Mouse (Mus musculus) embryo, embryonic 10 days (tissue): ENCODE results near the gene Gapdhs.
"Not testable (repeated sequence)": the region's sequence is repeated elsewhere in the genome, so short reads cannot be mapped to it uniquely, and the experiment has no call there.

ENCODE experiments used
- DNase-seq: peaks from one replicate; pipeline ENCODE4 v3.0.0-alpha.2; 2015; ENCODE audit warnings: low spot score

The Gapdhs gene

GRCm38 (mm10) chr7:30743617-30744016 lies at the start of gene Gapdhs:
Gene Gapdhs, minus strand, starts transcription at chr7:30743681.
- not testable (repeated sequence) for DNase-seq

GRCm38 (mm10) chr7:30791921-30792320 lies 48.4 kb upstream of the Gapdhs start:
- DNase-seq: no peak

DNA sequence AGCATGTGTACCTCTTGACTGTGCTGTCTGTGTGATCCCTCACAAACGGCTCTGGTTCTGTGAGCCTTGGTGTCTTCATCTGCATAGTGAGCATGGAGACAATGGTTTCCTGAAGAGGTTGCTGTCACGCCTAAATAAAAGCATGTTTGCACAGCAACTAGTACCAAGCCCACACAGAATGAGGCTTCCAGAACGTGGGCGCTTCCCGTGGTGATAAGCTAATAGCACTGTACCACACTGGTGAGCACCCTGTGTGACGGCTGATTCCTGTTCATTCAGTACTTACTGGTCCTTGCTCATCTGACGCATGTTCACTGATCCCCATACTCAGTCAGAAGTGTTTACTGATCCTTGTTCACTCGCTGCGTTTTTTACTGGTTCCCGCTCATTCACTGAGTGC lies 46.7 kb upstream of the Gapdhs start:
- DNase-seq: no peak

DNA sequence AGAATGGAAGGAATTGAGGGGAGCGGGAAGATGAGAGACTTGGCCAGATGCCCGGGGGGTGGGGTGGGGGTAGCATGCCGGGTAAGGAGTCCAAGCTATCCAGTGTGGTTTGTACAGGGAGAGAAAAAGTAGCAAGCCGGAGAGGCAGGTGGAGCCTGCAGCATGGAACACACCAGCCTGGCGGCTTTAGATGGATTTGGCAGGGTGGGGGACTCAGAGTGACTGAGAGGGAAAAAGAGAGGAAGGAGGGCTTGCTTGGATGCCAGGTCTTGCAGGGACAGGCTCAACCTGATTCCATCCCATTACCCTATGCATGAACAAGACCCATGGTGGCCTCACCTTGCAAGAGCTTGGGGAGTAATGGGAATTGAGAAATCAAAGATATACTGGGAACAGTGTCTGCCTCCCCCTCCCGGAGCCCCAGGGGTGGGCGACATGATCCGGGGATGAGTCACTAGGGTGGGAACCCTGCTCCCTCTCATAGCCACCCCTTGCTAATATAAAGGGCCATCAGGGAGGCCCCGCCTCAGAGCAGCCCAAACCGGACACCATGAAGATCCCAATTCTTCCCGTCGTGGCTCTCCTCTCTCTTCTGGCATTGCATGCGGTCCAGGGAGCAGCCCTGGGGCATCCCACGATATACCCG lies 44.0 kb upstream of the Gapdhs start, which contains the start of gene Krtdap:
TSS of gene Krtdap (plus strand) at position 520 of the 646 bp plus-strand sequence.
- no peak for DNase-seq

DNA sequence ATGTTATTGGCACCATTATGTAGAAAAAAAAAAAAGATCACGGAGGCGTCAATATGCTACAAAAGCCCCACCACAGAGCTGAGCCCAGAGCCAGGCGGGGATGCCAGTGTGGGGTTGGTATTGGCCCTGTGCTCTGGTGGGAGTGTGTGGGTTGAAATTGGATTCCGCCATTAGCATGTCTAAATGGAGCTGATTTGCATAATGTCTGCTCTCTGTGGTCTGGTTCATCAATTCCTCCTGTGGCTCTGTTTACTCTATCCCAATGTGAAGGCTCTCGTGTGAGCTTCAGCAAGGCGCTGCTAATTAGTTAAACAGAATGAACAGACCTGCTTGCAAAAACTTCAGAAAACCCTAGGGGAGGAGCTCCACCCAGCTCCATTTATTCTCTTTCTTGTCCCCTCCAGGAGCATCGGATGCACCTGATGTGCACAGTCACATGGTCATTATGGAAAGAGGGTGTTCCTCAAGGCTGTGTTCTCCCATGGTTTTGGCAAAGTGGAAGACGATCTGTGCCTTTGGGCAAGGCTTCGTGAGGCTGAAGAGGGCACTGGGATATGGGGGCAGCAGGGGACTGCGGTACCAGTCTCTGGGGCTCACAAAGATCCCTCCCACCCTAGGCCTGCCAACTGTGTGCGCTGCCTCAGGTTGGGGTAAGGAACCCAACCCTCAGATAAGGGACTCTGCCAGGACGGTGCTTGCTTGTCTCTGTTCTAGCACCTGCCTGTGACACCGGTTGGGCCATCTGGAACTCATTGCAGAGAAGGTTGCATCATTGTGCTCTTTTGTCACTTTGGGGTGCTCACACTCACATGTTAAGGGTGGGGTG lies 42.5 kb upstream of the Gapdhs start:
- DNase-seq: no peak

- DNase-seq: no peak
These were observed 41.7 kb upstream of the Gapdhs start for GRCm38 (mm10) chr7:30785154-30785553.

- no peak for DNase-seq
These were observed 39.2 kb upstream of the Gapdhs start for GRCm38 (mm10) chr7:30782658-30783057.

- DNase-seq: no peak
These were observed 38.3 kb upstream of the Gapdhs start for GRCm38 (mm10) chr7:30781792-30782191.

GRCm38 (mm10) chr7:30777911-30778310 lies 34.4 kb upstream of the Gapdhs start:
- DNase-seq: no peak

- DNase-seq: no peak
These were observed 33.6 kb upstream of the Gapdhs start for GRCm38 (mm10) chr7:30777081-30777579.

DNA sequence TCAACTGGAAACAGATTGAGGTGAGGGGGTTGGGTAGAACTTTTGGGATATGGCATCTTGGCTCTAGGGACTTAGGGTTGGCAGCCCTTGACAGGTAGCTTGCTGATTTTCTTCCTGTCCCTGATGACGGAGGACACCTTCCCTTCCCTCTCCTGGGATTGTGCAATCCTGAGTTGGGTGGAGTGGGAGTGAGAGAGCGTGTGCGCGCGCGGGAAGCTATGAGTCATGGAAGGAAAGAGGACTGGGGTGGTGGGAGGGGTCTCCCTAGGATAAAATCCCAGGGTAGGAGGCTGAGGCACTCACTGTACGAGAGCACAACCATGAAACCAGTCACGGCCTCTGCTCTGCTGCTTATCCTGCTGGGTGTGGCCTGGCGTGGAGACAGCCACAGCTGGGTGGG lies 32.6 kb upstream of the Gapdhs start:
- DNase-seq: no peak

DNA sequence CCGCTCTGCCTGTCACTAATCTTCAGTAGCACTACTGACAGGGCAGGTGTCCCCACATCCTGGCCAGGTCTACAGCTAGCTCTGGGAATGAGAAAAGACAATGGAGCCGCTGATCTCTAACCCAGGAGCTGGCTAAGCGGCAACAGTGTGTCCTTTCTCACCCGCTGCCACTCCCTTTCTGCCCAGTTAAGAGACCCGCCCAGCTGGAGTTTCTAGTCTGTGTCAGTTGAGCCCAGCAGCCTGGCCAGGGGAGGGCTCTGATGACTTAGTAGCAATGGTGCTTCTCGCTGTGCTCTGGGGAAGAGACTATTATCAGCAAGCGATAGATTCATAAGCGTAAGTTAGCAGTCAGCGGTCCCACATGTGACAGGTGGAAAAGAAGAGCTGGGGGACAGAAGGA lies 25.8 kb upstream of the Gapdhs start:
- DNase-seq: no peak

DNA sequence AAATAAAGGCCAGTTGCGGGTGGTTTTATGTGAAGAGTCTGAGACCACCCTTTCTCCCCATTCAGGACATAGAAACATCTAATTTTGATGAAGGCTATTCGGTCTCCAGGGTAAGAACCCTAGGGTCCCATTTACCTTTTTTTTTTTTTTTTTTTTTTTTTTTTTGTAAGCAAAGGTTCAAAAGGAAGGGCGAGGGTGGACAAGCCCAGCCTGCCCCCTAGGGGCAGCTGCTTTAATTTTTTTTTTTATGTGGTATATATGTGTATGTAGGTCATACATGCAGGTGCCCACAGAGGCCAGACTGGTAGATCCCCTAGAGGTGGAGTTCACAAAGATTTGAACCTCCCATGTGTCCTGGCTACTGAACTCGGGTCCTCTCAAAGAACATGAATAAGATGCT lies 22.9 kb upstream of the Gapdhs start:
- no peak for DNase-seq

- DNase-seq: peak; percentile 38
These were observed 21.7 kb upstream of the Gapdhs start for GRCm38 (mm10) chr7:30765173-30765572.

DNA sequence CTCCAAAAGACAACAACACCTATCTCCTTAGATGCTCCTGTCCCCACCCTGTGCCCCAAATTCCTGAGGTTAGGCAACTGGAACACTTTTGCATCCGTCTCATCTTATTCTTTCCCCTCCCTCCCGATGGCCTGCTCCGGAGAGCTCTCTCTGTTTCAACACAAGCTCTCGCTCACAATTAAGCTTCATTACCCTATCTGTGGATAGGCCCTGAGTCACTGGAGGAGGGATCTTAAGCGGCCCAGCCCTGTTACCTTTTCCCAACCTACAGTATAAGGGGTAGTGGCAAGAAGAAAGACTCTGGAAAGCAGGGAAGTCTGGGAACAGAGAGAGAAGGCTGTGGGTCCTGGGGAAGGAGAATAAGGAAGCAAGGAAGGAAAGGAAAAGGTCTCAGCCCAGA lies 20.0 kb upstream of the Gapdhs start, which contains the start of gene Dmkn:
TSS of gene Dmkn (plus strand) at position 301 of the 400 bp plus-strand sequence.
- no peak for DNase-seq

- DNase-seq: no peak
These were observed 18.4 kb upstream of the Gapdhs start for GRCm38 (mm10) chr7:30761769-30762352.

GRCm38 (mm10) chr7:30758853-30759252 lies 15.4 kb upstream of the Gapdhs start:
- peak; percentile 49 for DNase-seq

DNA sequence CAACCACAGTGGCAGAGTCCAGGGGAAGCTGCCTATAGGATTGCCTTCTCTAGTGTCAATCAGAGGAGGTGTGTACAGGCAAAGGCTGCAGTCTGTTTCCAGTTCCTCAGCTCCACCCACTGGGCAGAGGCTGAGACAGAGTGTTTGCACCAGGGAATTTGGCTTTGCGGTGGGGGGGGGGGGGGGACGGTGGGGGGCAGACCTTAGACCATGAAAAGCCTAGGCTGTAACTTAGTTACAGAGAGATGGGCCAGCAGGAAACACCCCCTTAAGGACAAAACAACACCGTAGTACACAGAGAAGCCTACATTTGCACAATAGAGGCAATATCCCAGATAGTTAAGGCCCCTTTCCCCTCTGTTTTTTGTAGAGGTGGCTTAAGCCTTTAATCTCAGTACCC lies 13.5 kb upstream of the Gapdhs start:
- no peak for DNase-seq

GRCm38 (mm10) chr7:30751086-30751669 lies 7.7 kb upstream of the Gapdhs start, which contains the start of gene Sbsn:
Gene Sbsn, plus strand, starts transcription at chr7:30751471.
- no peak for DNase-seq

DNA sequence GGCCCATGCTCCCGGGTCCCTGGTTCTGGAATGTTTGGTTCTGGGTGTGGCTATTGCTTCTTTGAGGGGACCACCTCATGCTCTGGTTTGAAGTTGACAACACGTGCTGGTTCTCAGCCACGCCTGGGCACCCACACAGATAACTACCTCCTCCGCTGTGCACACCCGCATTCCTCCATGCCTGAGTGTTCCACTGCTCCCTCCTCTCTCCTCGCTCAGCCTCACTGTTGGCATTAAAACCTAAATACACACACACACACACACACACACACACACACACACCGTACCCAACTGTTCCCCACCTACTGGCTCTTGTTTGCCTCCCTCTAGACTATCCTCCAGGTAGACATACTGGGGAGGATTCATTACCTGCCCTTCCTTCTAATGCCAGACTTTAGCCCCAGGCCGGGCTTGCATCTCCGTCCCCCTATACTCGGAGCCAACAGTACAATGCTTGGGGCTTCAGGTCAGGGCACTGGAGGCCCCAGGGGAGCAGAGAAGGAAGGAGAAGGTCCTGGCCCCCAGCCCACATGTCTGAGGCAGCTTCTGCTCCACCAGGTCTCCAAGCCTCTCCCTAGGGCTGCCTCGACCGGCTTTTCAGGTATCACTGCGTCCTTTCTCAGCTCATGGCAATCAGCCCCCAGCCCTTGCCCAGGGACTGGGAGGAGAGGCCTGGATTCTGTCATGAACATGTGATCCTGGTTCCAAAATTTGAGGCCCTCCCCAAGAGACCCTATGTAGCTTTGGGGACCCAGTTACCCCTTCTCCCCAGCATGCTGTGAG lies 6.5 kb upstream of the Gapdhs start:
- no peak for DNase-seq

GRCm38 (mm10) chr7:30747525-30748204 lies 4.2 kb upstream of the Gapdhs start:
- DNase-seq: no peak
